Mouse (Mus musculus): Measurements from ENCODE around the gene Fam20a. TPM values are rescaled to one million over a fixed set of nuclear protein-coding genes. Genes with fewer than 3 reads are reported as not detected.

The Fam20a gene
- polyA plus RNA-seq, 1 experiment, result 25.3 TPM

GRCm38 (mm10) chr11:109705336-109706054, 16.6 kb downstream of the Fam20a start:
- H3K4me1 ChIP-seq (ENCODE audit: control insufficient read depth, insufficient read depth, insufficient read length, low read length), result peaks cover 38% of the 10 kb centered on the region; the same call in 1 of the 2 replicates
- 35% methylated on average over 9 of the region's 9 CpGs for WGBS
- H3K36me3 ChIP-seq (ENCODE audit: control insufficient read depth, insufficient read depth, low read length), result no peaks in the 10 kb centered on the region
- H3K27me3 ChIP-seq (ENCODE audit: control insufficient read depth, insufficient read depth, low read length), result no peaks in the 10 kb centered on the region
- peak overlapping the region; percentile 76 for H3K27ac ChIP-seq (ENCODE audit: insufficient read depth, low read depth, low read length)
- no peak for TF ChIP-seq POLR2A (IDR thresholded peaks at IDR 0.05; ENCODE audit: low read depth, low read length)
- no peak for TF ChIP-seq CTCF (IDR thresholded peaks at IDR 0.05; ENCODE audit: extremely low read depth, insufficient read length, insufficient replicate concordance, low read depth, low read length)
- H3K4me3 ChIP-seq (ENCODE audit: low read depth, low read length), result peak overlapping the region; percentile 31; the same call in 1 of the 2 replicates

GRCm38 (mm10) chr11:109704311-109705205, 17.5 kb downstream of the Fam20a start:
- Histone ChIP-seq H3K27me3 (ENCODE audit: control insufficient read depth, insufficient read depth, low read length) (no peaks in the 10 kb centered on the region), H3K4me1 (ENCODE audit: control insufficient read depth, insufficient read depth, insufficient read length, low read length) (peaks cover 38% of the 10 kb centered on the region; the same call in 1 of the 2 replicates), H3K27ac (ENCODE audit: insufficient read depth, low read depth, low read length) (peak overlapping the region; percentile 76), H3K4me3 (ENCODE audit: low read depth, low read length) (no peak overlapping the region), H3K36me3 (ENCODE audit: control insufficient read depth, insufficient read depth, low read length) (no peaks in the 10 kb centered on the region)
- TF ChIP-seq POLR2A (IDR thresholded peaks at IDR 0.05; ENCODE audit: low read depth, low read length) (no peak), CTCF (IDR thresholded peaks at IDR 0.05; ENCODE audit: extremely low read depth, insufficient read length, insufficient replicate concordance, low read depth, low read length) (no peak)
- WGBS, result 90% methylated on average over 22 of the region's 22 CpGs

GRCm38 (mm10) chr11:109703845-109704244, 18.2 kb downstream of the Fam20a start:
- Histone ChIP-seq H3K27me3 (ENCODE audit: control insufficient read depth, insufficient read depth, low read length) (no peaks in the 10 kb centered on the region), H3K4me3 (ENCODE audit: low read depth, low read length) (no peak overlapping the region), H3K27ac (ENCODE audit: insufficient read depth, low read depth, low read length) (no peak overlapping the region), H3K4me1 (ENCODE audit: control insufficient read depth, insufficient read depth, insufficient read length, low read length) (peaks cover 38% of the 10 kb centered on the region; the same call in 1 of the 2 replicates), H3K36me3 (ENCODE audit: control insufficient read depth, insufficient read depth, low read length) (no peaks in the 10 kb centered on the region)
- 68% methylated on average over 9 of the region's 9 CpGs for WGBS
- no peak for TF ChIP-seq CTCF (IDR thresholded peaks at IDR 0.05; ENCODE audit: extremely low read depth, insufficient read length, insufficient replicate concordance, low read depth, low read length)
- TF ChIP-seq POLR2A (IDR thresholded peaks at IDR 0.05; ENCODE audit: low read depth, low read length), result no peak

GRCm38 (mm10) chr11:109702031-109702815, 19.9 kb downstream of the Fam20a start:
- no peaks in the 10 kb centered on the region for H3K27me3 ChIP-seq (ENCODE audit: control insufficient read depth, insufficient read depth, low read length)
- H3K4me1 ChIP-seq (ENCODE audit: control insufficient read depth, insufficient read depth, insufficient read length, low read length), result peaks cover 43% of the 10 kb centered on the region; the same call in 1 of the 2 replicates
- H3K27ac ChIP-seq (ENCODE audit: insufficient read depth, low read depth, low read length), result peak overlapping the region; percentile 99
- H3K4me3 ChIP-seq (ENCODE audit: low read depth, low read length), result peak overlapping the region; percentile 39
- 24% methylated on average over 10 of the region's 10 CpGs for WGBS
- H3K36me3 ChIP-seq (ENCODE audit: control insufficient read depth, insufficient read depth, low read length), result no peaks in the 10 kb centered on the region
- no peak for TF ChIP-seq CTCF (IDR thresholded peaks at IDR 0.05; ENCODE audit: extremely low read depth, insufficient read length, insufficient replicate concordance, low read depth, low read length)
- TF ChIP-seq POLR2A (IDR thresholded peaks at IDR 0.05; ENCODE audit: low read depth, low read length), result no peak

GRCm38 (mm10) chr11:109700761-109701160, 21.3 kb downstream of the Fam20a start:
- WGBS, result 33% methylated on average over 6 of the region's 6 CpGs
- H3K4me3 ChIP-seq (ENCODE audit: low read depth, low read length), result no peak overlapping the region
- no peak overlapping the region for H3K27ac ChIP-seq (ENCODE audit: insufficient read depth, low read depth, low read length)
- TF ChIP-seq CTCF (IDR thresholded peaks at IDR 0.05; ENCODE audit: extremely low read depth, insufficient read length, insufficient replicate concordance, low read depth, low read length), result no peak
- no peak for TF ChIP-seq POLR2A (IDR thresholded peaks at IDR 0.05; ENCODE audit: low read depth, low read length)
- H3K36me3 ChIP-seq (ENCODE audit: control insufficient read depth, insufficient read depth, low read length), result no peaks in the 10 kb centered on the region
- no peaks in the 10 kb centered on the region for H3K27me3 ChIP-seq (ENCODE audit: control insufficient read depth, insufficient read depth, low read length)
- H3K4me1 ChIP-seq (ENCODE audit: control insufficient read depth, insufficient read depth, insufficient read length, low read length), result peaks cover 36% of the 10 kb centered on the region; the same call in 1 of the 2 replicates

- Histone ChIP-seq H3K27ac (ENCODE audit: insufficient read depth, low read depth, low read length) (no peak overlapping the region), H3K4me1 (ENCODE audit: control insufficient read depth, insufficient read depth, insufficient read length, low read length) (peaks cover 28% of the 10 kb centered on the region; the same call in 1 of the 2 replicates), H3K36me3 (ENCODE audit: control insufficient read depth, insufficient read depth, low read length) (no peaks in the 10 kb centered on the region), H3K4me3 (ENCODE audit: low read depth, low read length) (no peak overlapping the region), H3K27me3 (ENCODE audit: control insufficient read depth, insufficient read depth, low read length) (no peaks in the 10 kb centered on the region)
- TF ChIP-seq CTCF (IDR thresholded peaks at IDR 0.05; ENCODE audit: extremely low read depth, insufficient read length, insufficient replicate concordance, low read depth, low read length) (no peak), POLR2A (IDR thresholded peaks at IDR 0.05; ENCODE audit: low read depth, low read length) (no peak)
- 83% methylated on average over 2 of the region's 2 CpGs for WGBS
These were observed 22.3 kb downstream of the Fam20a start for GRCm38 (mm10) chr11:109699784-109700183.

All from small intestine, adult 2 months (tissue).